Mouse (Mus musculus) CH12.LX (cell line): Measurements from ENCODE around the gene Smoc1. TPM values are rescaled to one million over a fixed set of nuclear protein-coding genes. Genes with fewer than 3 reads are reported as not detected.

Experiments
- DNase-seq: peaks from one replicate; pipeline ENCODE4 v3.0.0-alpha.2; 2013; ENCODE audit errors: extremely low read depth
- H3K27ac ChIP-seq: 2 replicates; pipeline ENCODE4 v1.5.1; 2012; ENCODE audit warnings: low read depth, mild to moderate bottlenecking, control low read depth, moderate library complexity; ENCODE audit not compliant: insufficient read depth
- H3K27me3 ChIP-seq: replicated peaks from 2 replicates; pipeline ENCODE3; 2012; ENCODE audit warnings: inconsistent platforms
- H3K36me3 ChIP-seq, 2 experiments: replicated peaks in 1 of 2; 2 replicates each; pipeline versions ENCODE3 to v1.6.1; 2012; ENCODE audit warnings: inconsistent platforms in 1 of 2, low read length in 1 of 2, mild to moderate bottlenecking in 1 of 2, mixed read lengths in 1 of 2, moderate library complexity in 1 of 2; ENCODE audit not compliant: control insufficient read depth in 1 of 2, insufficient read depth in 1 of 2
- H3K4me1 ChIP-seq, 2 experiments: 2 replicates each; pipeline ENCODE4 v1.6.1; 2012; ENCODE audit warnings: inconsistent platforms in 1 of 2, moderate library complexity in 1 of 2; ENCODE audit not compliant: insufficient read depth in 2 of 2, control insufficient read depth in 1 of 2
- H3K4me2 ChIP-seq: 2 replicates; pipeline ENCODE4 v1.6.1; 2012; ENCODE audit warnings: low read depth, mild to moderate bottlenecking, control low read depth; ENCODE audit not compliant: poor library complexity, insufficient read depth, severe bottlenecking
- H3K4me3 ChIP-seq, 3 experiments: fragments of 150-350 bp in 1 of 3; sonication (generic) in 1 of 3; replicated peaks in 1 of 3; 2 replicates each; pipeline versions ENCODE3 to v1.5.1; 2011 to 2012; ENCODE audit warnings: low read depth in 2 of 3, low read length in 2 of 3, mild to moderate bottlenecking in 2 of 3, moderate library complexity in 2 of 3, control low read depth in 1 of 3, improper control_type of control experiment in 1 of 3, inconsistent platforms in 1 of 3, mixed read lengths in 1 of 3; ENCODE audit not compliant: poor library complexity in 1 of 3
- H3K79me2 ChIP-seq: replicated peaks from 2 replicates; pipeline ENCODE4 v1.6.1; 2012; ENCODE audit warnings: mild to moderate bottlenecking, moderate library complexity; ENCODE audit not compliant: control insufficient read depth, poor library complexity, insufficient read depth, severe bottlenecking; ENCODE audit errors: extremely low read depth
- H3K9ac ChIP-seq: 2 replicates; pipeline ENCODE4 v1.6.1; 2012; ENCODE audit warnings: low read depth, mild to moderate bottlenecking, control low read depth, moderate library complexity; ENCODE audit not compliant: insufficient read depth
- H3K9me3 ChIP-seq: replicated peaks from 2 replicates; pipeline ENCODE3; 2012; ENCODE audit warnings: low read length, inconsistent platforms, mixed read lengths
- CHD2 ChIP-seq: IDR thresholded peaks from 2 replicates; pipeline ENCODE4 v1.6.1; 2011; ENCODE audit warnings: low read length, improper control_type of control experiment
- E2F4 ChIP-seq: IDR thresholded peaks from 2 replicates; pipeline ENCODE4 v1.6.1; 2011; ENCODE audit warnings: low read depth, low read length, improper control_type of control experiment; ENCODE audit not compliant: insufficient replicate concordance
- EP300 ChIP-seq: IDR thresholded peaks from 2 replicates; pipeline ENCODE4 v1.6.1; 2011; ENCODE audit warnings: low read length, improper control_type of control experiment
- HCFC1 ChIP-seq: IDR thresholded peaks from 2 replicates; pipeline ENCODE4 v1.6.1; 2012; ENCODE audit warnings: low read depth, mild to moderate bottlenecking, inconsistent platforms, low read length, improper control_type of control experiment
- IRF4 ChIP-seq: IDR thresholded peaks from 2 replicates; pipeline ENCODE4 v1.6.1; 2014; ENCODE audit warnings: low read depth, mild to moderate bottlenecking, inconsistent platforms, low read length, improper control_type of control experiment
- JUND ChIP-seq: conservative IDR thresholded peaks from 2 replicates; pipeline ENCODE4 v1.6.1; 2011; ENCODE audit warnings: low read depth, low read length, improper control_type of control experiment
- MAFK ChIP-seq: IDR thresholded peaks from 2 replicates; pipeline ENCODE4 v1.6.1; 2011; ENCODE audit warnings: low read length, improper control_type of control experiment; ENCODE audit not compliant: insufficient replicate concordance
- MAX ChIP-seq: IDR thresholded peaks from 2 replicates; pipeline ENCODE4 v1.6.1; 2011; ENCODE audit warnings: low read length, improper control_type of control experiment
- NELFE ChIP-seq: IDR thresholded peaks from 2 replicates; pipeline ENCODE4 v1.6.1; 2011; ENCODE audit warnings: low read depth, low read length, improper control_type of control experiment
- PAX5 ChIP-seq: IDR thresholded peaks from 2 replicates; pipeline ENCODE4 v1.6.1; 2012; ENCODE audit warnings: low read length, inconsistent platforms, mixed read lengths
- POLR2A ChIP-seq: IDR thresholded peaks from 2 replicates; pipeline ENCODE4 v1.6.1; 2011; ENCODE audit warnings: low read depth, mild to moderate bottlenecking, improper control_type of control experiment, low read length
- TBP ChIP-seq: conservative IDR thresholded peaks from 2 replicates; pipeline ENCODE4 v1.6.1; 2011; ENCODE audit warnings: low read depth, low read length, improper control_type of control experiment
- USF1 ChIP-seq: IDR thresholded peaks from 2 replicates; pipeline ENCODE4 v1.6.1; 2014; ENCODE audit warnings: low read depth, mild to moderate bottlenecking, inconsistent platforms, low read length, improper control_type of control experiment
- ZKSCAN1 ChIP-seq: IDR thresholded peaks from 2 replicates; pipeline ENCODE4 v1.6.1; 2012; ENCODE audit warnings: low read depth, inconsistent platforms, low read length, improper control_type of control experiment, borderline replicate concordance
- dilution Hi-C: fragments of 300-500 bp; cut with MboI; formaldehyde crosslinking; loops from 2 replicates; pipeline ENCODE4 v1.14.3; 2020; ENCODE audit warnings: low sequenced_read_pairs; ENCODE audit not compliant: extremely low pct_unique_long_range_greater_than_20kb, extremely low pct_ligation_motif_present
- in situ Hi-C: fragments of 300-500 bp; cut with MboI; formaldehyde crosslinking; loops from 3 replicates; pipeline ENCODE4 v1.14.3; 2019; ENCODE audit warnings: low sequenced_read_pairs, low pct_ligation_motif_present, low pct_unique_long_range_greater_than_20kb, mixed read lengths
- polyA plus RNA-seq: library from polyadenylated mRNA; unstranded; fragments of >175 nt; gene quantifications from 2 replicates; pipeline ENCODE4 v1.2.1, GENCODE M21; 2012; ENCODE audit warnings: low read depth; ENCODE audit not compliant: insufficient read length
- total RNA-seq, 2 experiments: library from RNA; depleted of rRNA; stranded (reverse); fragments of 300-350 nt in 1 of 2; fragments of >200 nt in 1 of 2; gene quantifications; 2 replicates each; pipeline ENCODE4 v1.2.3; 2012 to 2014

Smoc1 gene
- total and polyA plus RNA-seq, 3 experiments: 11.0 to 23.0 (median 11.6) TPM

DNA sequence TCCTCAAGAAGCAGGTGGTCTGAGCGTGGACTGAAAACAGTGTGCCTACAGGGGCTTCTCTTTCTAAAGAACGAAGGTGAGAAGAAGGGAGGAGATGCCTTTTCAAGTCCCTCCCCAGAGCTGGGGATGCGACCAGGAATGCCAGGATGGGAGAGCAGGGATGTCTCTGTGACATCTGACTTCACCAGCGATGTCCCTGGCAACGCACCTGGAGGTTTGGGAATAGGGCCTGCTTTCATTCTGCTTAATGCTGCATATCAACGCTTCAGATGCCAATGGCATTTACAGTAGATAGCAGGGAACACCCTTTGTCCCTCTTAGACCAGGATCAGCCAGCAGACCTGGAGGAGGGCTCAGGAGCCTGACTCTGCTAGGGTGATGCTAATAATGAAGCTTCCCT lies 112.9 kb downstream of the Smoc1 start:
- Histone ChIP-seq H3K4me1 (peaks cover 0 to 5% of the 10 kb centered on the region in 2 experiments; a peak in 1 of 4 replicates), H3K4me2 (no peak overlapping the region), H3K4me3 (no peak overlapping the region), H3K27me3 (no peaks in the 10 kb centered on the region), H3K27ac (no peak overlapping the region), H3K36me3 (peaks cover 5 to 65% of the 10 kb centered on the region in 2 experiments), H3K79me2 (no peaks in the 10 kb centered on the region), H3K9me3 (no peaks in the 10 kb centered on the region), H3K9ac (no peak overlapping the region)
- dilution Hi-C loops: no loop called here
- no peak for DNase-seq
- in situ Hi-C loops: no loop called here
- TF ChIP-seq MAFK (no peak), POLR2A (no peak), JUND (no peak), ZKSCAN1 (no peak), E2F4 (no peak), USF1 (no peak)

DNA sequence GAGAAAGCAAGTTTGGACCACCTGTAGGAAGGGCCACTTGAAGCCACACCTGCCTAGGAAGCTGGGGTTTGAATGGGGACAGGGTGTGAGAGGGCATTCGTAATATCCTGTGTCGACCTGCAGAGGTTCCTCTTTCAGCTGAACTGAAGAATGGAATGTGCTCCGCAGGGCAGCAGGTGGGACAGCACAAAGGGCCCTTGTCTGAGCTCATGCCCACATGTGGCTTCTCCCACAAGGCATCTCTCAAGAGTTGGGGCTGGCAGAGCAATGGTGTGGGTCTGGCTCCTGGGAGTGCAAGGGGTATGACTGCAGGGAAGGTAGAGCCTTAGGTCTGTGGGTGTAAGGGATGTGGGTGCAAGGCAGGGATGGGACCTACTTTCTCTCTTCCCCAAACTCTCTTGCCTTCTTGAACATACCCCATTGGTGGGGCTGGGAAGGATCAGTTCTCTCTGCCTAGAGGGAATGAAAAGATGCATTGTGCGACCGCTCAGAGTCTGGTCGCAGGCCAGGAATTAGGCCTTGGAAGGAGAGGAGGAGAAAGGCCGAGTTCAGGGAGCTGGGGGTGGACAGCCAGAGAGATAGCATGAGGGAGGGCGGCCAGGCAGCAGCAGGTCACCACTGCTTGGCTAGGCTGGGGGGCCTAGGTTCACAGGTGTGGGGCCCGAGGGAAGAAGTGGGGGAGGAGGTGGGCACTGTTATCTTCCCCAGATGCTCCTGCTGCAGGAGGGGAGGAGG lies 114.2 kb downstream of the Smoc1 start:
- Histone ChIP-seq H3K36me3 (peaks cover 5 to 54% of the 10 kb centered on the region in 2 experiments), H3K9ac (no peak overlapping the region), H3K27me3 (no peaks in the 10 kb centered on the region), H3K4me1 (peaks cover 0 to 8% of the 10 kb centered on the region in 2 experiments; a peak in 2 of 4 replicates), H3K79me2 (no peaks in the 10 kb centered on the region), H3K27ac (no peak overlapping the region), H3K4me3 (no peak overlapping the region), H3K9me3 (no peaks in the 10 kb centered on the region), H3K4me2 (no peak overlapping the region)
- TF ChIP-seq HCFC1 (no peak), TBP (no peak), USF1 (no peak), CHD2 (no peak), IRF4 (no peak), NELFE (no peak), MAX (no peak), EP300 (no peak), PAX5 (no peak)
- dilution Hi-C loops: no loop called here
- no peak for DNase-seq
- in situ Hi-C loops: no loop called here

DNA sequence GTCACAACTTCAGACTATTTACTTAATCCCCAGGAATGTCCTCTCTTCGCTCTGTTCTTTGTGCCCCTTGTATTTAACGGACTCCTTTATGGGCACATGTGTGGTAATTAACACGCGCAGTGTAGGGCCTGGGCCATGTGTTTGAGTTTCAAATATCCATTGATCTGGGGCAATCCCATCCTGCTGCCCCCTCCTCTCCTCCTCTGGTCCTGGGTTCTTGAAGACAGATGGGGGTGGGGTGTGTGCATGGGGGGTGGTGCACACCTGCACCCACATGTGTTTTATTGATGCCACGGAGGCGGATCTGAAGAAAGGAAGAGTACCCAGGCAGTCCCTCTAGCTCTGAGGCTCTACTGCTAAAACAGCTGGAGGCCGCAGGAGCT lies 114.7 kb downstream of the Smoc1 start:
- Histone ChIP-seq H3K27ac (no peak overlapping the region), H3K4me3 (no peak overlapping the region), H3K9me3 (no peaks in the 10 kb centered on the region), H3K4me2 (no peak overlapping the region), H3K9ac (no peak overlapping the region), H3K36me3 (peaks cover 5 to 52% of the 10 kb centered on the region in 2 experiments), H3K79me2 (no peaks in the 10 kb centered on the region), H3K27me3 (no peaks in the 10 kb centered on the region), H3K4me1 (peaks cover 0 to 8% of the 10 kb centered on the region in 2 experiments; a peak in 2 of 4 replicates)
- dilution Hi-C loops: no loop called here
- no peak for TF ChIP-seq NELFE
- no peak for DNase-seq
- in situ Hi-C loops: no loop called here
